Mouse (Mus musculus): Measurements from ENCODE around the gene Myl10. TPM values are rescaled to one million over a fixed set of nuclear protein-coding genes. Genes with fewer than 3 reads are reported as not detected.

Gene Myl10
- polyA plus RNA-seq, 1 experiment from 2014 or later: 0.36 TPM

Other genes with a start within 250 kb of the Myl10 start
- 76.1 and 77.7 TPM in 2 replicates for gene Cux1, start 125.7 kb upstream of the Myl10 start, polyA plus RNA-seq (2015; fragmentation: Nextera tagmentation; extraction: Ambion mirVana)
- gene Col26a1, start 190.1 kb downstream of the Myl10 start, polyA plus RNA-seq (2015; fragmentation: Nextera tagmentation; extraction: Ambion mirVana): 9.5 and 13.4 TPM in 2 replicates
- gene Ift22, start 215.0 kb downstream of the Myl10 start, polyA plus RNA-seq (2015; fragmentation: Nextera tagmentation; extraction: Ambion mirVana): 54.1 and 57.3 TPM in 2 replicates

All from stomach, embryonic 16.5 days (tissue).